Mouse (Mus musculus): ENCODE measurements around the gene Bhlhe23. TPM values are rescaled to one million over a fixed set of nuclear protein-coding genes. Genes with fewer than 3 reads are reported as not detected.
A peak's percentile ranks its signal among the peaks of the same experiment; 100 is the strongest.

Gene Bhlhe23
- polyA plus RNA-seq, 1 experiment from 2014 or later = 1.2 TPM

- WGBS = 25% methylated on average over 3 of the region's 3 CpGs
- no peak for ATAC-seq (ENCODE audit: low FRiP score)
- Histone ChIP-seq H3K9ac (no peak overlapping the region), H3K4me3 (no peak overlapping the region), H3K9me3 (no peaks in the 10 kb centered on the region), H3K36me3 (no peaks in the 10 kb centered on the region), H3K4me1 (replicated peaks) (peaks cover 20% of the 10 kb centered on the region), H3K27ac (no peak overlapping the region; the same call in 1 of the 2 replicates), H3K4me2 (no peak overlapping the region), H3K27me3 (peaks cover under 1% of the 10 kb centered on the region)
These were observed 18.9 kb upstream of the Bhlhe23 start for GRCm38 (mm10) chr2:180795597-180795996.

- WGBS = 88% methylated on average over 2 of the region's 2 CpGs
- peaks cover 13% of the 10 kb centered on the region for H3K27me3 ChIP-seq
These were observed 17.7 kb upstream of the Bhlhe23 start for GRCm38 (mm10) chr2:180794422-180794821.

GRCm38 (mm10) chr2:180791674-180792073 is 15.0 kb upstream of the Bhlhe23 start:
- Histone ChIP-seq H3K4me3 (no peak overlapping the region), H3K36me3 (no peaks in the 10 kb centered on the region), H3K9ac (no peak overlapping the region), H3K9me3 (no peaks in the 10 kb centered on the region), H3K4me2 (no peak overlapping the region), H3K4me1 (replicated peaks) (peaks cover 37% of the 10 kb centered on the region), H3K27ac (no peak overlapping the region), H3K27me3 (peaks cover 13% of the 10 kb centered on the region)
- no peak for ATAC-seq (ENCODE audit: low FRiP score)
- WGBS = 45% methylated on average over 4 of the region's 4 CpGs

More at GRCm38 (mm10) chr2:180794422-180794821, 17.7 kb upstream of the Bhlhe23 start:
- Histone ChIP-seq H3K27ac (no peak overlapping the region), H3K36me3 (no peaks in the 10 kb centered on the region), H3K4me3 (no peak overlapping the region), H3K9me3 (no peaks in the 10 kb centered on the region), H3K4me2 (no peak overlapping the region), H3K9ac (no peak overlapping the region), H3K4me1 (replicated peaks) (peaks cover 25% of the 10 kb centered on the region)
- no peak for ATAC-seq (ENCODE audit: low FRiP score)

- H3K4me2 ChIP-seq = 0 out of 2 replicates have a peak overlapping the region, but pooled peaks have one; percentile 15
- H3K9ac ChIP-seq = peak overlapping the region; percentile 63; the same call in 1 of the 2 replicates
- ATAC-seq (ENCODE audit: low FRiP score) = peak; percentile 70; the same call in 1 of the 2 replicates
- peaks cover 19% of the 10 kb centered on the region for H3K4me1 ChIP-seq (replicated peaks)
- no peak overlapping the region for H3K4me3 ChIP-seq
- peak overlapping the region; percentile 60 for H3K27ac ChIP-seq
- 12% methylated on average over 7 of the region's 7 CpGs for WGBS
- H3K9me3 ChIP-seq = no peaks in the 10 kb centered on the region
- H3K36me3 ChIP-seq = no peaks in the 10 kb centered on the region
- H3K27me3 ChIP-seq = peaks cover 13% of the 10 kb centered on the region
These were observed 12.1 kb upstream of the Bhlhe23 start for GRCm38 (mm10) chr2:180788843-180789242.

GRCm38 (mm10) chr2:180788386-180788785 is 11.7 kb upstream of the Bhlhe23 start:
- 34% methylated on average over 2 of the region's 2 CpGs for WGBS
- H3K9me3 ChIP-seq = no peaks in the 10 kb centered on the region
- peaks cover 13% of the 10 kb centered on the region for H3K27me3 ChIP-seq
- ATAC-seq (ENCODE audit: low FRiP score) = no peak
- peaks cover 17% of the 10 kb centered on the region for H3K4me1 ChIP-seq (replicated peaks)
- H3K4me2 ChIP-seq = no peak overlapping the region
- peak overlapping the region; percentile 60; the same call in 1 of the 2 replicates for H3K27ac ChIP-seq
- no peak overlapping the region for H3K4me3 ChIP-seq
- no peak overlapping the region; the same call in 1 of the 2 replicates for H3K9ac ChIP-seq
- no peaks in the 10 kb centered on the region for H3K36me3 ChIP-seq

GRCm38 (mm10) chr2:180787566-180788232 is 11.0 kb upstream of the Bhlhe23 start:
- no peak overlapping the region for H3K27ac ChIP-seq
- peaks cover 17% of the 10 kb centered on the region for H3K4me1 ChIP-seq (replicated peaks)
- WGBS = 81% methylated on average over 13 of the region's 13 CpGs
- H3K27me3 ChIP-seq = peaks cover 13% of the 10 kb centered on the region
- H3K4me3 ChIP-seq = no peak overlapping the region
- H3K9me3 ChIP-seq = no peaks in the 10 kb centered on the region
- no peak for ATAC-seq (ENCODE audit: low FRiP score)
- no peak overlapping the region for H3K4me2 ChIP-seq
- no peak overlapping the region for H3K9ac ChIP-seq
- no peaks in the 10 kb centered on the region for H3K36me3 ChIP-seq

GRCm38 (mm10) chr2:180786732-180787131 is 10.0 kb upstream of the Bhlhe23 start:
- no peak overlapping the region for H3K9ac ChIP-seq
- no peaks in the 10 kb centered on the region for H3K36me3 ChIP-seq
- peaks cover 17% of the 10 kb centered on the region for H3K4me1 ChIP-seq (replicated peaks)
- no peak for ATAC-seq (ENCODE audit: low FRiP score)
- H3K4me3 ChIP-seq = no peak overlapping the region
- no peak overlapping the region for H3K27ac ChIP-seq
- H3K27me3 ChIP-seq = peaks cover 20% of the 10 kb centered on the region
- no peaks in the 10 kb centered on the region for H3K9me3 ChIP-seq
- no peak overlapping the region for H3K4me2 ChIP-seq

GRCm38 (mm10) chr2:180780282-180780681 is 3.6 kb upstream of the Bhlhe23 start:
- Histone ChIP-seq H3K4me2 (no peak overlapping the region), H3K9ac (no peak overlapping the region), H3K27me3 (peaks cover 68% of the 10 kb centered on the region), H3K27ac (no peak overlapping the region), H3K36me3 (no peaks in the 10 kb centered on the region), H3K4me1 (replicated peaks) (peaks cover 14% of the 10 kb centered on the region), H3K4me3 (no peak overlapping the region), H3K9me3 (no peaks in the 10 kb centered on the region)
- 13% methylated on average over 2 of the region's 2 CpGs for WGBS
- ATAC-seq (ENCODE audit: low FRiP score) = no peak

GRCm38 (mm10) chr2:180779226-180780104 is 2.8 kb upstream of the Bhlhe23 start:
- ATAC-seq (ENCODE audit: low FRiP score) = peak; percentile 63; the same call in 1 of the 2 replicates
- Histone ChIP-seq H3K4me3 (no peak overlapping the region), H3K36me3 (no peaks in the 10 kb centered on the region), H3K9ac (no peak overlapping the region), H3K27ac (no peak overlapping the region), H3K9me3 (no peaks in the 10 kb centered on the region), H3K27me3 (peaks cover 75% of the 10 kb centered on the region), H3K4me1 (replicated peaks) (peaks cover 17% of the 10 kb centered on the region), H3K4me2 (no peak overlapping the region)
- 22% methylated on average over 12 of the region's 12 CpGs for WGBS

GRCm38 (mm10) chr2:180775641-180776040 is 1.1 kb downstream of the Bhlhe23 start:
- Histone ChIP-seq H3K36me3 (no peaks in the 10 kb centered on the region), H3K9ac (no peak overlapping the region), H3K4me3 (peak overlapping the region; percentile 37), H3K27ac (no peak overlapping the region), H3K4me2 (peak overlapping the region; percentile 57), H3K27me3 (peaks cover 94% of the 10 kb centered on the region), H3K4me1 (replicated peaks) (peaks cover 17% of the 10 kb centered on the region), H3K9me3 (no peaks in the 10 kb centered on the region; the same call in 1 of the 2 replicates)
- 4% methylated on average over 15 of the region's 15 CpGs for whole genome bisulfite sequencing
- no peak for ATAC-seq (ENCODE audit: low FRiP score)

GRCm38 (mm10) chr2:180775223-180775622 is 1.5 kb downstream of the Bhlhe23 start:
- Histone ChIP-seq H3K4me3 (0 out of 2 replicates have a peak overlapping the region, but pooled peaks have one; percentile 5), H3K27ac (no peak overlapping the region), H3K9me3 (no peaks in the 10 kb centered on the region; the same call in 1 of the 2 replicates), H3K4me2 (no peak overlapping the region), H3K27me3 (peaks cover 95% of the 10 kb centered on the region), H3K4me1 (replicated peaks) (peaks cover 17% of the 10 kb centered on the region), H3K9ac (no peak overlapping the region), H3K36me3 (no peaks in the 10 kb centered on the region)
- no peak for ATAC-seq (ENCODE audit: low FRiP score)
- 8% methylated on average over 12 of the region's 12 CpGs for WGBS

GRCm38 (mm10) chr2:180765713-180766112 is 11.0 kb downstream of the Bhlhe23 start:
- Histone ChIP-seq H3K4me3 (no peak overlapping the region), H3K4me1 (replicated peaks) (peaks cover 12% of the 10 kb centered on the region; the same call in 1 of the 2 replicates), H3K9me3 (no peaks in the 10 kb centered on the region), H3K36me3 (no peaks in the 10 kb centered on the region), H3K27me3 (peaks cover 29% of the 10 kb centered on the region), H3K27ac (no peak overlapping the region), H3K4me2 (no peak overlapping the region), H3K9ac (no peak overlapping the region)
- 64% methylated on average over 7 of the region's 7 CpGs for WGBS
- no peak for ATAC-seq (ENCODE audit: low FRiP score)

Data from hindbrain, embryonic 13.5 days (tissue).